Mouse (Mus musculus): ENCODE measurements at regions not wholly inside any gene's neighbourhood (a gene's known extent, or its start where the extent isn't known, plus 50 kb on each side); places are given as distances from the start of the nearest gene placed in this dataset.

- DNase-seq: peak in 1 of 2 experiments; percentile 29
Measured at GRCm38 (mm10) chr16:49965528-49966250, 165.4 kb downstream of the Cd47 start.

GRCm38 (mm10) chr16:49966251-49966588 is 165.9 kb downstream of the Cd47 start:
- no peak for DNase-seq

GRCm38 (mm10) chr16:49967110-49967509 is 166.8 kb downstream of the Cd47 start:
- no peak for DNase-seq

- no peak for DNase-seq
Measured at GRCm38 (mm10) chr16:49968291-49968870, 168.0 kb downstream of the Cd47 start.

- no peak for DNase-seq
Measured at GRCm38 (mm10) chr16:49969035-49969434, 168.7 kb downstream of the Cd47 start.

- DNase-seq: no peak
Measured at GRCm38 (mm10) chr16:49969693-49970296, 169.5 kb downstream of the Cd47 start.

- DNase-seq: peak; percentile 87 to 94
Measured at GRCm38 (mm10) chr16:49970297-49970804, 170.0 kb downstream of the Cd47 start.

- DNase-seq: no peak
Measured at GRCm38 (mm10) chr16:49971141-49971555, 170.8 kb downstream of the Cd47 start.

GRCm38 (mm10) chr16:49977276-49977675 is 176.9 kb downstream of the Cd47 start:
- no peak for DNase-seq

- DNase-seq: peak; percentile 88 to 90
Measured at GRCm38 (mm10) chr16:49979426-49979940, 179.2 kb downstream of the Cd47 start.

GRCm38 (mm10) chr16:49980178-49980646 is 179.9 kb downstream of the Cd47 start:
- DNase-seq: peak; percentile 96 to 98

- peak; percentile 62 to 69 for DNase-seq
Measured at GRCm38 (mm10) chr16:49982180-49982579, 181.8 kb downstream of the Cd47 start.

- DNase-seq: no peak
Measured at GRCm38 (mm10) chr16:49985082-49986076, 185.0 kb downstream of the Cd47 start.

- DNase-seq: no peak
Measured at GRCm38 (mm10) chr16:49986954-49987353, 186.6 kb downstream of the Cd47 start.

GRCm38 (mm10) chr16:49995822-49996221 is 195.5 kb downstream of the Cd47 start:
- no peak for DNase-seq

- DNase-seq: no peak
Measured at GRCm38 (mm10) chr16:49996593-49996992, 196.3 kb downstream of the Cd47 start.

GRCm38 (mm10) chr16:49997040-49997439 is 196.7 kb downstream of the Cd47 start:
- DNase-seq: peak; percentile 69

GRCm38 (mm10) chr16:50000805-50001204 is 200.5 kb downstream of the Cd47 start:
- no peak for DNase-seq

GRCm38 (mm10) chr16:50001662-50002455 is 201.5 kb downstream of the Cd47 start:
- no peak for DNase-seq

- DNase-seq: no peak
Measured at GRCm38 (mm10) chr16:50002456-50002788, 202.1 kb downstream of the Cd47 start.

GRCm38 (mm10) chr16:50009046-50009445 is 208.7 kb downstream of the Cd47 start:
- peak; percentile 62 to 64 for DNase-seq

- DNase-seq: peak; percentile 92 to 93
Measured at GRCm38 (mm10) chr16:50009542-50009941, 209.2 kb downstream of the Cd47 start.
